Mouse (Mus musculus) heart, embryonic 16.5 days (tissue): ENCODE data around the gene C1qtnf2. TPM values are rescaled to one million over a fixed set of nuclear protein-coding genes. Genes with fewer than 3 reads are reported as not detected.

Source experiments
- ATAC-seq: fragments of 200-750 bp; cut with Nextera tagmentation; replicated peaks from 2 replicates; pipeline ENCODE4 v1.8.0; 2017; ENCODE audit warnings: moderate number of reproducible peaks; ENCODE audit not compliant: insufficient read depth, low FRiP score; ENCODE audit errors: extremely low read depth
- H3K27ac ChIP-seq: fragments of 300-500 bp; sonication (generic); 2 replicates; pipeline ENCODE4 v1.5.1; 2014; ENCODE audit warnings: mild to moderate bottlenecking, low read length, control low read depth, moderate library complexity
- H3K27me3 ChIP-seq: fragments of 300-500 bp; sonication (generic); 2 replicates; pipeline ENCODE4 v1.6.1; 2014; ENCODE audit warnings: low read length, mixed read lengths; ENCODE audit not compliant: control insufficient read depth, insufficient read depth
- H3K36me3 ChIP-seq: fragments of 300-500 bp; sonication (generic); 2 replicates; pipeline ENCODE4 v1.6.1; 2014; ENCODE audit not compliant: control insufficient read depth, insufficient read depth
- H3K4me1 ChIP-seq: fragments of 300-500 bp; sonication (generic); 2 replicates; pipeline ENCODE4 v1.6.1; 2014; ENCODE audit warnings: low read length, mixed read lengths; ENCODE audit not compliant: control insufficient read depth, insufficient read depth
- H3K4me2 ChIP-seq: fragments of 300-500 bp; sonication (generic); 2 replicates; pipeline ENCODE4 v1.6.1; 2014; ENCODE audit warnings: low read depth, mild to moderate bottlenecking, control low read depth, low read length
- H3K4me3 ChIP-seq: fragments of 300-500 bp; sonication (generic); 2 replicates; pipeline ENCODE4 v1.5.1; 2014; ENCODE audit warnings: mild to moderate bottlenecking, control low read depth, low read length
- H3K9ac ChIP-seq: fragments of 300-500 bp; sonication (generic); 2 replicates; pipeline ENCODE4 v1.6.1; 2014; ENCODE audit warnings: low read length, control low read depth
- H3K9me3 ChIP-seq: fragments of 300-500 bp; sonication (generic); replicated peaks from 2 replicates; pipeline ENCODE4 v1.6.1; 2016; ENCODE audit warnings: low read length; ENCODE audit not compliant: control insufficient read depth
- whole genome bisulfite sequencing: fragments of 180-500 bp; shearing (Covaris S2); extraction: QIAGEN DNeasy Blood & Tissue Kit; methylation state at CpG from one replicate; pipeline ENCODE4 v1.1.7; 2014; 5-methylcytosine and 5-hydroxymethylcytosine counted together
- polyA plus RNA-seq: library from polyadenylated mRNA; unstranded; fragments of >200 nt; fragmentation: Nextera tagmentation; extraction: Ambion mirVana; gene quantifications from 2 replicates; pipeline ENCODE4 v1.2.1, GENCODE M21; 2015

The C1qtnf2 gene
- polyA plus RNA-seq, 1 experiment from 2014 or later: 6.3 TPM

DNA sequence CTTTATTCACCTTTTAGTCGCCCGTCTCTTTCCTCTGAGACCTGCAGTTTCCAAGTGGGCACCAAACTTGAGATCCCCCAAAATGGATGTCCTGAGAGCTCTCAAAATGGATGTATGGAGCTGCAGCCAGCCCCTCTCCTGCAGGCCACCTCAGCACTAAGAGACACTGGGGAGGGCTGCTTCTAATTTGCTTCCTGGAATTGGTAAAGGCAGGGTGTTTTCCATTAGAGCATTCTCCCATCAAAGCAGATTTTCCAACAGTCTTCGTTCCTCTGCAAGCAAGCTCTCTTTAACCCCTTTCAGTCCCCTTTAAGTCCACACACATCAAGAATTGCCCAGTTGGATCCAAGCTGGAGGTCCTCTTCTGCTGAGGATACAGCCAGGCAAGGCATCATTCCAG lies 5.3 kb downstream of the C1qtnf2 start:
- peaks cover 30% of the 10 kb centered on the region for H3K4me1 ChIP-seq
- H3K4me3 ChIP-seq: no peak overlapping the region
- H3K27me3 ChIP-seq: no peaks in the 10 kb centered on the region
- no peaks in the 10 kb centered on the region for H3K36me3 ChIP-seq
- no peak overlapping the region for H3K9ac ChIP-seq
- no peak overlapping the region for H3K4me2 ChIP-seq
- H3K9me3 ChIP-seq: no peaks in the 10 kb centered on the region
- 79% methylated on average over 3 of the region's 3 CpGs for WGBS
- H3K27ac ChIP-seq: no peak overlapping the region
- no peak for ATAC-seq

DNA sequence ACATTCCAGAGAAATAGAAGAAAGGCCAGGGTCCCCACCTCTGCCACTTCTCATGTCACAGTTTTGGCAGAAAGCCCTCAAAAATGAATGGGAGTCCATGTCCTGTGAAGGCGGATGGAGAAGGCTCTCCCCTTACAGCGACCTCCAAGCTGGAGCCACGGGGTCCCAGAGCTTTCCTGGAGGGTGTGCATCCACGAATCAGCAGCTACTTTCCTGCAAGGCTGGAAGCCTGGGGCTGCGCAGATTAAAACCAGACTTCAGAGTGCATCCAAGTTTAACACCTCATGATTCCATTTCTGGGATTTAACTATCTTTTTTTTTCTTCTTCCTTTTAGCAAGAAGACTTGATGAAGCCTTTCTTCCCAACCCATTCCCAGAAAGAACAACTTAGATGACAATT lies 6.5 kb downstream of the C1qtnf2 start:
- no peak for ATAC-seq
- 24% methylated on average over 5 of the region's 5 CpGs for WGBS
- Histone ChIP-seq H3K27ac (no peak overlapping the region), H3K27me3 (no peaks in the 10 kb centered on the region), H3K4me3 (no peak overlapping the region), H3K9me3 (no peaks in the 10 kb centered on the region), H3K4me1 (peaks cover 30% of the 10 kb centered on the region), H3K9ac (no peak overlapping the region), H3K36me3 (no peaks in the 10 kb centered on the region), H3K4me2 (no peak overlapping the region)

GRCm38 (mm10) chr11:43481672-43482522 lies 7.8 kb downstream of the C1qtnf2 start:
- WGBS: 41% methylated on average over 3 of the region's 3 CpGs

DNA sequence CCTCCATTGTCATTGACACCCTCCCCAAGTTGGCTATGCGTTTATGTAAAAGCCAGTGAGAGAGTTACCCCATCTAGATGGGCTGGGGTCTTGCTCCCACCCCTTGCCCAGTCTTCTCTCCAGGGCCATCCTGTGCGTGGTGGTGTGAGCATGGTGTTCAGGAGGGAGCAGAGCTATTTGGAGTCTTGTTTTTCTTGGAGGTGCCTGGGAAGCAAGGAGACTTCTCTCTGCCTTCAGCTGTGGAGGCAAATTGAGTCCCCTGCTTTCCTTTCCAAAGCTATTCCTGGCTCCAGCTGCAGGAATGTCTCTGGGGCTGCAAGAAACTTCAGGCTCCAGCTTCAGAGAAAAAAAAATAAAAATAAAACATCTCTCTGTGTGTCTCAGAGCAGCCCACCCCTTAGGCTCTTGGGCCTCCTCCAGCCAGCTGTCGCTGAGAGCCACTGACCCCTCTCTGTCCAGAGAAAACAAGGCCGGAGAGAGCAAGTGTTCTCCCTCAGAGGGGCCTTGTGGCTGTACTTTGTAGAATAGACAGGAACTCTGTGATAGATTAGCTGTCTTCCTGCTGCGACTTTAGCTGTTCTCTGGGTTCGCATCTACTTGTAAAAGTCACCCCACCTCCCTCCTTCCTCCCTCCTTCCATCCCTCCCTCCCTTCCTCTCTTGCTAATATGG lies 9.2 kb downstream of the C1qtnf2 start:
- 42% methylated on average over 6 of the region's 6 CpGs for WGBS
- Histone ChIP-seq H3K4me1 (peaks cover 30% of the 10 kb centered on the region), H3K9me3 (no peaks in the 10 kb centered on the region), H3K4me2 (no peak overlapping the region), H3K36me3 (no peaks in the 10 kb centered on the region), H3K9ac (no peak overlapping the region), H3K27ac (peak overlapping the region; percentile 72), H3K4me3 (no peak overlapping the region), H3K27me3 (no peaks in the 10 kb centered on the region)
- peak; percentile 74 for ATAC-seq

More at GRCm38 (mm10) chr11:43481672-43482522, 7.8 kb downstream of the C1qtnf2 start:
- H3K36me3 ChIP-seq: no peaks in the 10 kb centered on the region
- ATAC-seq: no peak
- H3K4me1 ChIP-seq: peaks cover 30% of the 10 kb centered on the region
- H3K27me3 ChIP-seq: no peaks in the 10 kb centered on the region
- H3K9me3 ChIP-seq: no peaks in the 10 kb centered on the region
- no peak overlapping the region for H3K4me2 ChIP-seq
- H3K9ac ChIP-seq: no peak overlapping the region
- no peak overlapping the region for H3K4me3 ChIP-seq
- peak overlapping the region; percentile 27; the same call in 1 of the 2 replicates for H3K27ac ChIP-seq

- Histone ChIP-seq H3K4me1 (peaks cover 30% of the 10 kb centered on the region), H3K4me3 (no peak overlapping the region), H3K4me2 (no peak overlapping the region), H3K9ac (no peak overlapping the region), H3K36me3 (no peaks in the 10 kb centered on the region), H3K27ac (peak overlapping the region; percentile 72), H3K9me3 (no peaks in the 10 kb centered on the region), H3K27me3 (no peaks in the 10 kb centered on the region)
- 70% methylated on average over 4 of the region's 4 CpGs for WGBS
- ATAC-seq: no peak
Observed at GRCm38 (mm10) chr11:43484057-43484456, 10.0 kb downstream of the C1qtnf2 start.

DNA sequence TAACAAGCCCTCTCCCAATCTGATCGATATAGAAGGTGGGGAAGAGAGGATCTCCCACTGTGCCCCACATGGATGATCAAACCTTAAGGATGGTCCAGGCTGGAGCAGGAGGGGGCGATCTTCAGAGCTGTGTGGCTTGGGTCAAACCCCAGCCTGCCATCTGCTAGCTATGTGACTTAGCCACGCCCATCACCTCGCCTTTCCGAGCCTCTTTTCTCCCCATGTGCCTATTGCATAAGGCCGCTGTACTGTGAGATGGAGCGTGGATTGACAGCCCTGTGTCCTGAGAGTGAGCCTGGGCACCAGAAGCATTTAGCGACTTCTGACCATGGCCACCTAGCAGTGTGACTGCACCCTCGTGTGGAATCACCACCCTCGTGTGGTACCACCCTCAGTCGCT lies 10.6 kb downstream of the C1qtnf2 start:
- H3K4me1 ChIP-seq: peaks cover 30% of the 10 kb centered on the region
- 44% methylated on average over 11 of the region's 11 CpGs for WGBS
- H3K4me2 ChIP-seq: no peak overlapping the region
- no peaks in the 10 kb centered on the region for H3K36me3 ChIP-seq
- no peak overlapping the region for H3K27ac ChIP-seq
- ATAC-seq: no peak
- H3K9ac ChIP-seq: no peak overlapping the region
- H3K9me3 ChIP-seq: no peaks in the 10 kb centered on the region
- no peak overlapping the region for H3K4me3 ChIP-seq
- no peaks in the 10 kb centered on the region for H3K27me3 ChIP-seq

GRCm38 (mm10) chr11:43485855-43486254 lies 11.8 kb downstream of the C1qtnf2 start:
- Histone ChIP-seq H3K9me3 (no peaks in the 10 kb centered on the region), H3K36me3 (no peaks in the 10 kb centered on the region), H3K4me2 (no peak overlapping the region), H3K4me3 (no peak overlapping the region), H3K9ac (no peak overlapping the region), H3K27me3 (no peaks in the 10 kb centered on the region), H3K27ac (no peak overlapping the region), H3K4me1 (peaks cover 22% of the 10 kb centered on the region)
- 84% methylated on average over 9 of the region's 9 CpGs for WGBS
- no peak for ATAC-seq

DNA sequence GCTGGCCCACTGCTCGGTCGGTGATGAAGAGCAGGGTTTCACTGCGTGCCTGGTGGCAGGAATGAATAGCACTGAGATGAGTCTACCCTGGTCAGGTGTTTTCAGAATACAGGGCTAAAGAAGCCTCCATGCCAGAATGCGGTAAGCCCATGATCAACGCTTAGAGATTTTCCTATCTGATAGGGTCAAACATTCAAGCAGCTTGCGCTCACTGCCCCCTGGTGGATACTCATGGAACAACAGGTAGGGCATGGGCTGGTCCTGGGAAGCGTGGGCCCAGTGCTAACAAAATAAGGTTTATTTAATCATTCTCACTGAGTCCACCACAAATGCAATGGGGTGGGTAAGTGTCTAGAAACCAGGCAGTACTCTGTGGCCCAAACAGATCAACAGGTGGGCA lies 18.6 kb downstream of the C1qtnf2 start:
- 0 out of 2 replicates have a peak, but pooled peaks cover 2% of the 10 kb centered on the region for H3K4me1 ChIP-seq
- H3K4me3 ChIP-seq: no peak overlapping the region
- no peaks in the 10 kb centered on the region for H3K36me3 ChIP-seq
- no peak overlapping the region for H3K27ac ChIP-seq
- no peak overlapping the region for H3K9ac ChIP-seq
- no peak overlapping the region for H3K4me2 ChIP-seq
- no peaks in the 10 kb centered on the region for H3K9me3 ChIP-seq
- ATAC-seq: no peak
- WGBS: 32% methylated on average over 7 of the region's 7 CpGs
- H3K27me3 ChIP-seq: no peaks in the 10 kb centered on the region

GRCm38 (mm10) chr11:43493815-43494409 lies 19.8 kb downstream of the C1qtnf2 start:
- ATAC-seq: 0 out of 2 replicates have a peak, but pooled peaks have one; percentile 14
- no peaks in the 10 kb centered on the region for H3K27me3 ChIP-seq
- H3K9me3 ChIP-seq: peaks cover 3% of the 10 kb centered on the region; the same call in 1 of the 2 replicates
- WGBS: 22% methylated on average over 6 of the region's 6 CpGs
- H3K4me1 ChIP-seq: 0 out of 2 replicates have a peak, but pooled peaks cover 2% of the 10 kb centered on the region
- H3K9ac ChIP-seq: no peak overlapping the region
- no peak overlapping the region for H3K4me3 ChIP-seq
- no peak overlapping the region for H3K4me2 ChIP-seq
- no peak overlapping the region for H3K27ac ChIP-seq
- H3K36me3 ChIP-seq: no peaks in the 10 kb centered on the region
